In the genomic region with DNA sequence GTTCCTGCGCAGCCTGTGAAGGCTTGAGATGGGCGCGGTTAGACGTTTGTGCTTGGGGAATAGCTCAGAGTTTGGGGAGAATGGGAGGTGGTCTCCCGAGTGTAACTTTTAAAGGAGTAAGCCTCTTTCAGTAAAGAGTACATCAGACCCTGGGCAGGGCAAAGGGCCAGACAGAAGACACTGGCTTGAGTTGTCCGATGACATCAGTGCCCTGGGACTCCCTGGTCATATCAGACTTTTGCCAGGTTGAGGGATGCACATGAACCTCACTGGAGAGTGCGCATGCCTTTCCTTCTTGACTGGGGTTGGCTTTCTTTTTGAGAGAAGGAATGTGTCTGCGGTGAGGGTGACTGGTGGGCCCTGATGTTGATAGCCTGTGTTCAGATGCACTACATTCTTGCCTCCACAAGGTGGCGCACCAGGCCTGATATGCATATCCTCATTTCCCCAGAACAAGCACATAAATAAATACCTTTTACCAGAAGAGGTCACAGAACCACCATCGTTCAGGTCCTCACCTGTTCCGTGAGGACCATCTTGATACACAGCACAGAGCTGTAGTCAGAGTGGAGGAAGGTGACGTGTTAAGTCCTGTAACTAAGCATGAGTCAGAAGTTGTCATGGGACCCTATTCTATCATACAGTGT, we compare ENCODE assay signal across 8 mouse cellular contexts. TPM values are rescaled to one million over a fixed set of nuclear protein-coding genes. Genes with fewer than 3 reads are reported as not detected.
DNase-seq lines count a peak whose midpoint lies in the region; ATAC-seq and TF ChIP-seq lines count a peak whose summit lies in the region.

No protein-coding gene starts in this region.

- DNase-seq in lung, embryonic 14.5 days = peak; percentile 69
- no peak for DNase-seq in lung, postnatal 36 days
- DNase-seq in adrenal gland, postnatal 10 days = peak; percentile 23
- peak; percentile 62 for DNase-seq in embryonic facial prominence, embryonic 11.5 days (ENCODE audit: low spot score)
- peak; percentile 43 for DNase-seq in retina, postnatal 7 days (ENCODE audit: low read depth, low spot score)
- DNase-seq in urinary bladder, postnatal 36 days (ENCODE audit: low spot score in 2 of 2) = no peak

- H3K4me1 ChIP-seq in lung, embryonic 14.5 days (ENCODE audit: insufficient read depth) = no peaks in the 10 kb centered on the region
- no peaks in the 10 kb centered on the region for H3K4me1 ChIP-seq in embryonic facial prominence, embryonic 11.5 days (ENCODE audit: control insufficient read depth, insufficient read depth, low read length)
- no peaks in the 10 kb centered on the region for H3K4me1 ChIP-seq in hindbrain, embryonic 16.5 days (ENCODE audit: control insufficient read depth, insufficient read depth, low read depth, low read length)
- H3K4me1 ChIP-seq in limb, embryonic 12.5 days (replicated peaks) = no peaks in the 10 kb centered on the region

- no peak overlapping the region for H3K9ac ChIP-seq in lung, embryonic 14.5 days
- H3K9ac ChIP-seq in embryonic facial prominence, embryonic 11.5 days (replicated peaks; ENCODE audit: low read length) = no peak overlapping the region
- H3K9ac ChIP-seq in hindbrain, embryonic 16.5 days (ENCODE audit: low read depth, low read length) = no peak overlapping the region
- no peak overlapping the region for H3K9ac ChIP-seq in limb, embryonic 12.5 days (replicated peaks)

- no peak overlapping the region for H3K4me2 ChIP-seq in lung, embryonic 14.5 days
- H3K4me2 ChIP-seq in embryonic facial prominence, embryonic 11.5 days (ENCODE audit: low read depth, low read length) = no peak overlapping the region
- no peak overlapping the region for H3K4me2 ChIP-seq in hindbrain, embryonic 16.5 days (ENCODE audit: low read length)
- no peak overlapping the region for H3K4me2 ChIP-seq in limb, embryonic 12.5 days

- H3K27me3 ChIP-seq in lung, embryonic 14.5 days (ENCODE audit: insufficient read depth, low read length) = no peaks in the 10 kb centered on the region
- H3K27me3 ChIP-seq in embryonic facial prominence, embryonic 11.5 days (ENCODE audit: control insufficient read depth, insufficient read depth, low read length) = no peaks in the 10 kb centered on the region
- no peaks in the 10 kb centered on the region for H3K27me3 ChIP-seq in hindbrain, embryonic 16.5 days (replicated peaks; ENCODE audit: control insufficient read depth, insufficient read depth, low read length)
- no peaks in the 10 kb centered on the region for H3K27me3 ChIP-seq in limb, embryonic 12.5 days

- no peaks in the 10 kb centered on the region for H3K36me3 ChIP-seq in lung, embryonic 14.5 days (ENCODE audit: insufficient read depth)
- H3K36me3 ChIP-seq in embryonic facial prominence, embryonic 11.5 days (replicated peaks; ENCODE audit: control insufficient read depth, insufficient read depth, low read depth, low read length) = no peaks in the 10 kb centered on the region
- no peaks in the 10 kb centered on the region for H3K36me3 ChIP-seq in hindbrain, embryonic 16.5 days (ENCODE audit: control insufficient read depth, insufficient read depth, low read length)
- no peaks in the 10 kb centered on the region for H3K36me3 ChIP-seq in limb, embryonic 12.5 days

- no peak overlapping the region for H3K27ac ChIP-seq in lung, embryonic 14.5 days (ENCODE audit: low read depth)
- no peak overlapping the region for H3K27ac ChIP-seq in embryonic facial prominence, embryonic 11.5 days (replicated peaks; ENCODE audit: low read depth, low read length)
- H3K27ac ChIP-seq in hindbrain, embryonic 16.5 days (ENCODE audit: low read depth, low read length) = no peak overlapping the region
- H3K27ac ChIP-seq in limb, embryonic 12.5 days = no peak overlapping the region

- ATAC-seq in lung, embryonic 14.5 days (ENCODE audit: insufficient read depth) = peak; percentile 38; the same call in 1 of the 2 replicates
- ATAC-seq in embryonic facial prominence, embryonic 11.5 days (replicated peaks; ENCODE audit: insufficient number of reproducible peaks, low FRiP score, low TSS enrichment, low read depth) = 0 out of 2 replicates have a peak, but pooled peaks have one; percentile 29
- ATAC-seq in hindbrain, embryonic 16.5 days = 0 out of 2 replicates have a peak, but pooled peaks have one; percentile 30
- ATAC-seq in limb, embryonic 12.5 days (ENCODE audit: insufficient number of reproducible peaks, insufficient read depth, low FRiP score, low TSS enrichment, low read depth) = peak; percentile 75; the same call in 1 of the 2 replicates

- TF ChIP-seq CTCF in lung, embryonic 14.5 days (IDR thresholded peaks at IDR 0.05; ENCODE audit: low read depth) = peak; percentile 85

- H3K9me3 ChIP-seq in lung, embryonic 14.5 days (ENCODE audit: low read depth, low read length) = no peaks in the 10 kb centered on the region
- no peaks in the 10 kb centered on the region for H3K9me3 ChIP-seq in embryonic facial prominence, embryonic 11.5 days (replicated peaks; ENCODE audit: control insufficient read depth, low read length)
- H3K9me3 ChIP-seq in hindbrain, embryonic 16.5 days (ENCODE audit: control insufficient read depth, low read length) = no peaks in the 10 kb centered on the region; the same call in 1 of the 2 replicates
- H3K9me3 ChIP-seq in limb, embryonic 12.5 days = 0 out of 2 replicates have a peak, but pooled peaks cover 4% of the 10 kb centered on the region

- WGBS in lung, embryonic 14.5 days = 75% methylated on average over 12 of the region's 12 CpGs
- WGBS in embryonic facial prominence, embryonic 11.5 days = 76% methylated on average over 12 of the region's 12 CpGs
- 69% methylated on average over 12 of the region's 12 CpGs for WGBS in hindbrain, embryonic 16.5 days
- WGBS in limb, embryonic 12.5 days = 81% methylated on average over 12 of the region's 12 CpGs

- no peak overlapping the region for H3K4me3 ChIP-seq in lung, embryonic 14.5 days (ENCODE audit: low read depth, low read length)
- H3K4me3 ChIP-seq in embryonic facial prominence, embryonic 11.5 days (ENCODE audit: low read depth, low read length) = no peak overlapping the region
- H3K4me3 ChIP-seq in hindbrain, embryonic 16.5 days (ENCODE audit: low read length) = no peak overlapping the region
- H3K4me3 ChIP-seq in limb, embryonic 12.5 days (replicated peaks) = no peak overlapping the region

RNA-seq across cellular contexts. Expression of a gene that starts 30.7 kb away (rescaled TPM):
- polyA plus RNA-seq in lung, embryonic 14.5 days (2014; fragmentation: Nextera tagmentation; extraction: Ambion mirVana) = 53.8 and 55.3 TPM in 2 replicates
- 10 to 100 TPM in 1 of 2 experiments, 1 to 10 TPM in 1; 9.2 to 11.1 TPM for total RNA-seq in adrenal gland, postnatal 10 days (2021)
- polyA plus RNA-seq in embryonic facial prominence, embryonic 11.5 days (2014; fragmentation: Nextera tagmentation; extraction: Ambion mirVana) = 68.1 and 73.9 TPM in 2 replicates
- 81.8 and 91.8 TPM in 2 replicates for polyA plus RNA-seq in hindbrain, embryonic 16.5 days (2015; fragmentation: Nextera tagmentation; extraction: Ambion mirVana)
- polyA plus RNA-seq in limb, embryonic 12.5 days (2016; fragmentation: Nextera tagmentation; extraction: Ambion mirVana) = 48.9 and 53.0 TPM in 2 replicates

RNA-seq across cellular contexts. Expression of a gene that starts 54.3 kb away (rescaled TPM):
- 0.16 TPM in 1 of 2 replicates, not detected in the other for polyA plus RNA-seq in lung, embryonic 14.5 days (2014; fragmentation: Nextera tagmentation; extraction: Ambion mirVana)
- total RNA-seq in adrenal gland, postnatal 10 days (2021) = under 1 TPM; 0.45 to 0.76 TPM
- polyA plus RNA-seq in embryonic facial prominence, embryonic 11.5 days (2014; fragmentation: Nextera tagmentation; extraction: Ambion mirVana) = 0.24 TPM in 1 of 2 replicates, not detected in the other
- polyA plus RNA-seq in hindbrain, embryonic 16.5 days (2015; fragmentation: Nextera tagmentation; extraction: Ambion mirVana) = 0.75 and 0.93 TPM in 2 replicates
- 0.28 TPM in 1 of 2 replicates, not detected in the other for polyA plus RNA-seq in limb, embryonic 12.5 days (2016; fragmentation: Nextera tagmentation; extraction: Ambion mirVana)

Comparison
In these comparisons a context has a peak if more than half of its experiments do, and no peak if none do; other contexts are left out.
1. DNase-seq: peak in lung, embryonic 14.5 days (single experiment), adrenal gland, postnatal 10 days (single experiment), embryonic facial prominence, embryonic 11.5 days (single experiment) and retina, postnatal 7 days (single experiment); none in lung, postnatal 36 days (single experiment) and urinary bladder, postnatal 36 days (0 of 2).
2. Peak in every context shown above with its lines, with median percentiles within 50 percentile points of each other: ATAC-seq.